Mouse (Mus musculus) embryonic fibroblast, embryonic 13.5 days (primary cell): ENCODE measurements at regions not wholly inside any gene's neighbourhood (a gene's known extent, or its start where the extent isn't known, plus 50 kb on each side); places are given as distances from the start of the nearest gene placed in this dataset.

ENCODE experiments used
- CTCF ChIP-seq: IDR thresholded peaks from 2 replicates; pipeline ENCODE4 v1.5.1; 2011; ENCODE audit warnings: mild to moderate bottlenecking, control low read depth, low read length, moderate library complexity, borderline replicate concordance; ENCODE audit not compliant: insufficient read depth
- POLR2A ChIP-seq: IDR thresholded peaks from 2 replicates; pipeline ENCODE4 v1.6.1; 2011; ENCODE audit warnings: low read depth, mild to moderate bottlenecking, control low read depth, low read length, moderate library complexity

- TF ChIP-seq CTCF, result no peak
- TF ChIP-seq POLR2A, result no peak
Measured at GRCm38 (mm10) chr1:57218616-57219015, 158.8 kb upstream of the 1700066M21Rik start.
